Mouse (Mus musculus): ENCODE data around the gene Atg14. TPM values are rescaled to one million over a fixed set of nuclear protein-coding genes. Genes with fewer than 3 reads are reported as not detected.

The Atg14 gene
- polyA plus RNA-seq, 1 experiment from 2014 or later, result 19.1 TPM

GRCm38 (mm10) chr14:47555225-47555624 lies 15.2 kb downstream of the Atg14 start:
- no peak overlapping the region for H3K4me2 ChIP-seq (ENCODE audit: low read depth)
- no peak overlapping the region for H3K9ac ChIP-seq (ENCODE audit: low read length)
- ATAC-seq (ENCODE audit: insufficient read depth, low FRiP score, low TSS enrichment) (no peak), DNase-seq (ENCODE audit: low spot score) (no peak)
- H3K27me3 ChIP-seq (ENCODE audit: control insufficient read depth, insufficient read depth, low read length), result no peaks in the 10 kb centered on the region
- no peak overlapping the region for H3K27ac ChIP-seq (ENCODE audit: low read depth, low read length)
- H3K36me3 ChIP-seq (ENCODE audit: control insufficient read depth, insufficient read depth, low read length), result peaks cover 7% of the 10 kb centered on the region
- no peak overlapping the region for H3K4me3 ChIP-seq (ENCODE audit: low read depth, low read length)
- no peaks in the 10 kb centered on the region for H3K9me3 ChIP-seq (ENCODE audit: control insufficient read depth, low read length)
- H3K4me1 ChIP-seq (ENCODE audit: control insufficient read depth, insufficient read depth, low read length), result no peaks in the 10 kb centered on the region
- 98% methylated on average over 5 of the region's 5 CpGs for WGBS

GRCm38 (mm10) chr14:47554236-47554635 lies 16.2 kb downstream of the Atg14 start:
- Histone ChIP-seq H3K36me3 (ENCODE audit: control insufficient read depth, insufficient read depth, low read length) (peaks cover 7% of the 10 kb centered on the region), H3K4me2 (ENCODE audit: low read depth) (no peak overlapping the region), H3K9me3 (ENCODE audit: control insufficient read depth, low read length) (no peaks in the 10 kb centered on the region), H3K4me1 (ENCODE audit: control insufficient read depth, insufficient read depth, low read length) (no peaks in the 10 kb centered on the region), H3K9ac (ENCODE audit: low read length) (no peak overlapping the region), H3K27ac (ENCODE audit: low read depth, low read length) (no peak overlapping the region), H3K4me3 (ENCODE audit: low read depth, low read length) (no peak overlapping the region), H3K27me3 (ENCODE audit: control insufficient read depth, insufficient read depth, low read length) (no peaks in the 10 kb centered on the region)
- DNase-seq (ENCODE audit: low spot score), result no peak
- 87% methylated on average over 3 of the region's 4 CpGs for WGBS
- ATAC-seq (ENCODE audit: insufficient read depth, low FRiP score, low TSS enrichment), result no peak

- H3K36me3 ChIP-seq (ENCODE audit: control insufficient read depth, insufficient read depth, low read length), result peaks cover 13% of the 10 kb centered on the region
- no peaks in the 10 kb centered on the region for H3K9me3 ChIP-seq (ENCODE audit: control insufficient read depth, low read length)
- no peak for ATAC-seq (ENCODE audit: insufficient read depth, low FRiP score, low TSS enrichment)
- H3K4me1 ChIP-seq (ENCODE audit: control insufficient read depth, insufficient read depth, low read length), result no peaks in the 10 kb centered on the region
- H3K27ac ChIP-seq (ENCODE audit: low read depth, low read length), result no peak overlapping the region
- WGBS, result 92% methylated on average over 2 of the region's 2 CpGs
- no peak overlapping the region for H3K4me3 ChIP-seq (ENCODE audit: low read depth, low read length)
- no peak overlapping the region for H3K4me2 ChIP-seq (ENCODE audit: low read depth)
- no peak overlapping the region for H3K9ac ChIP-seq (ENCODE audit: low read length)
- no peaks in the 10 kb centered on the region for H3K27me3 ChIP-seq (ENCODE audit: control insufficient read depth, insufficient read depth, low read length)
- no peak for DNase-seq (ENCODE audit: low spot score)
Observed at GRCm38 (mm10) chr14:47553380-47553779, 17.1 kb downstream of the Atg14 start.

- Histone ChIP-seq H3K27ac (ENCODE audit: low read depth, low read length) (no peak overlapping the region), H3K36me3 (ENCODE audit: control insufficient read depth, insufficient read depth, low read length) (peaks cover 16% of the 10 kb centered on the region), H3K4me2 (ENCODE audit: low read depth) (no peak overlapping the region), H3K9ac (ENCODE audit: low read length) (no peak overlapping the region), H3K9me3 (ENCODE audit: control insufficient read depth, low read length) (no peaks in the 10 kb centered on the region), H3K27me3 (ENCODE audit: control insufficient read depth, insufficient read depth, low read length) (no peaks in the 10 kb centered on the region), H3K4me3 (ENCODE audit: low read depth, low read length) (no peak overlapping the region), H3K4me1 (ENCODE audit: control insufficient read depth, insufficient read depth, low read length) (no peaks in the 10 kb centered on the region)
- ATAC-seq (ENCODE audit: insufficient read depth, low FRiP score, low TSS enrichment), result no peak
- 97% methylated on average over 6 of the region's 6 CpGs for WGBS
- no peak for DNase-seq (ENCODE audit: low spot score)
Observed at GRCm38 (mm10) chr14:47551668-47552067, 18.8 kb downstream of the Atg14 start.

DNA sequence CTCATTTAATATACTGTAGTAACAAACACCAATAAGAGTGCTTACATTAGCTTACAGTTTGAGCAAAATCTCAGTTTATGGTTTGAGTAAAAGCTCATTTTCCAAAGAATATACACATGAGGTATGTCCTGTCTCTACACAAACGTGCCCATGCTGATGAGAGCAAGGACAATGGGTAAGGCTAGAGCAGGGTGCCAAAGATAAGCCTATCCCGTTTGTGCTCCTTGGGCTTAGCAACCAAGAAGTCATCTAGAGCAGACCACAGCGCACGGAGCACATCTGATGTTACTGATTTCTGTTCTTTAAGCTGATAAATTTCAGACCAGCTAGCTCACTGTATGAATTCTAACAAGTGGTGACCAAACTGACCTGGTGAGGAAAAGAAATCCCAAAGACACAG lies 25.6 kb downstream of the Atg14 start:
- Histone ChIP-seq H3K36me3 (ENCODE audit: control insufficient read depth, insufficient read depth, low read length) (peaks cover 17% of the 10 kb centered on the region), H3K4me3 (ENCODE audit: low read depth, low read length) (no peak overlapping the region), H3K4me1 (ENCODE audit: control insufficient read depth, insufficient read depth, low read length) (no peaks in the 10 kb centered on the region), H3K9me3 (ENCODE audit: control insufficient read depth, low read length) (no peaks in the 10 kb centered on the region), H3K4me2 (ENCODE audit: low read depth) (no peak overlapping the region), H3K27me3 (ENCODE audit: control insufficient read depth, insufficient read depth, low read length) (no peaks in the 10 kb centered on the region), H3K27ac (ENCODE audit: low read depth, low read length) (no peak overlapping the region), H3K9ac (ENCODE audit: low read length) (no peak overlapping the region)
- WGBS, result 91% methylated on average over 4 of the region's 4 CpGs
- no peak for ATAC-seq (ENCODE audit: insufficient read depth, low FRiP score, low TSS enrichment)
- DNase-seq (ENCODE audit: low spot score), result no peak

GRCm38 (mm10) chr14:47544286-47544685 lies 26.2 kb downstream of the Atg14 start:
- ATAC-seq (ENCODE audit: insufficient read depth, low FRiP score, low TSS enrichment), result no peak

GRCm38 (mm10) chr14:47542283-47542682 lies 28.2 kb downstream of the Atg14 start:
- Histone ChIP-seq H3K9me3 (ENCODE audit: control insufficient read depth, low read length) (no peaks in the 10 kb centered on the region), H3K36me3 (ENCODE audit: control insufficient read depth, insufficient read depth, low read length) (peaks cover 12% of the 10 kb centered on the region), H3K27ac (ENCODE audit: low read depth, low read length) (no peak overlapping the region), H3K4me2 (ENCODE audit: low read depth) (no peak overlapping the region), H3K4me1 (ENCODE audit: control insufficient read depth, insufficient read depth, low read length) (no peaks in the 10 kb centered on the region), H3K4me3 (ENCODE audit: low read depth, low read length) (no peak overlapping the region), H3K9ac (ENCODE audit: low read length) (no peak overlapping the region), H3K27me3 (ENCODE audit: control insufficient read depth, insufficient read depth, low read length) (no peaks in the 10 kb centered on the region)
- DNase-seq (ENCODE audit: low spot score), result no peak
- WGBS, result 93% methylated on average over 3 of the region's 3 CpGs
- no peak for ATAC-seq (ENCODE audit: insufficient read depth, low FRiP score, low TSS enrichment)

More at GRCm38 (mm10) chr14:47544286-47544685, 26.2 kb downstream of the Atg14 start:
- WGBS, result 92% methylated on average over 5 of the region's 5 CpGs
- H3K36me3 ChIP-seq (ENCODE audit: control insufficient read depth, insufficient read depth, low read length), result peaks cover 17% of the 10 kb centered on the region
- no peak overlapping the region for H3K4me3 ChIP-seq (ENCODE audit: low read depth, low read length)
- no peaks in the 10 kb centered on the region for H3K9me3 ChIP-seq (ENCODE audit: control insufficient read depth, low read length)
- no peak overlapping the region for H3K9ac ChIP-seq (ENCODE audit: low read length)
- H3K27ac ChIP-seq (ENCODE audit: low read depth, low read length), result no peak overlapping the region
- DNase-seq (ENCODE audit: low spot score), result no peak
- no peaks in the 10 kb centered on the region for H3K4me1 ChIP-seq (ENCODE audit: control insufficient read depth, insufficient read depth, low read length)
- H3K4me2 ChIP-seq (ENCODE audit: low read depth), result no peak overlapping the region
- no peaks in the 10 kb centered on the region for H3K27me3 ChIP-seq (ENCODE audit: control insufficient read depth, insufficient read depth, low read length)

DNA sequence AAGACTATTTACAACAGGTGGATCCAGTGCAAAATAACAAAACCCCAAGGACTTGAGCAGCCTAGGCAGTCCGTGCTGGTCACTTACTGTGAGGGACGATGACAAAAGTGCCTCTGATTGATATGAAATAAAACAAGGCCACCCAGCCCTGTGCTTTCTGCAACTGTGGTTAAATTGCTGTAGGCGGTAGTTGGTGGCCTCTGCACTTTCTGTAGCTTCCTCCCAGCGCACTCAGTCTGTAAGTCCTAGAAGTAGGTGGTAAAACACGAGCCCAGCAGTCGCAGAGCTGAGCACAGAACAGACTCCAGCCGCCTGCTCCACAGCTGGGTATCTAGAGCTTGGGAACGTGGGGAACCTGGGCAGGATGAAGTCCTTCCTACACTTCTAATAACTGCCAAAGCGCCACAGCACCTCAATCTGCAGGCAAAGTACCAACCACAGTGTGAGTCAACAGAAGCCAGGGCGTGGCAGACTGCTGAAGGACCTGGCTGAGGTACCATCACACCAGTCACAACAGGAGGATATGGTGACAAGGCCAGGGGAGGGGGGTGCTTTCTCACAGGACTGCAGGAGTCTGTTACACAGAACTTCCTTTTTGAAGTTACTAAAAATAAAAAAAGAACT lies 29.0 kb downstream of the Atg14 start:
- Histone ChIP-seq H3K27me3 (ENCODE audit: control insufficient read depth, insufficient read depth, low read length) (no peaks in the 10 kb centered on the region), H3K9me3 (ENCODE audit: control insufficient read depth, low read length) (no peaks in the 10 kb centered on the region), H3K27ac (ENCODE audit: low read depth, low read length) (no peak overlapping the region), H3K4me2 (ENCODE audit: low read depth) (no peak overlapping the region), H3K9ac (ENCODE audit: low read length) (no peak overlapping the region), H3K4me1 (ENCODE audit: control insufficient read depth, insufficient read depth, low read length) (no peaks in the 10 kb centered on the region), H3K36me3 (ENCODE audit: control insufficient read depth, insufficient read depth, low read length) (peaks cover 8% of the 10 kb centered on the region), H3K4me3 (ENCODE audit: low read depth, low read length) (no peak overlapping the region)
- DNase-seq (ENCODE audit: low spot score), result no peak
- no peak for ATAC-seq (ENCODE audit: insufficient read depth, low FRiP score, low TSS enrichment)
- WGBS, result 89% methylated on average over 10 of the region's 10 CpGs

- Histone ChIP-seq H3K4me2 (ENCODE audit: low read depth) (no peak overlapping the region), H3K27me3 (ENCODE audit: control insufficient read depth, insufficient read depth, low read length) (no peaks in the 10 kb centered on the region), H3K9me3 (ENCODE audit: control insufficient read depth, low read length) (no peaks in the 10 kb centered on the region), H3K4me1 (ENCODE audit: control insufficient read depth, insufficient read depth, low read length) (no peaks in the 10 kb centered on the region), H3K4me3 (ENCODE audit: low read depth, low read length) (no peak overlapping the region), H3K36me3 (ENCODE audit: control insufficient read depth, insufficient read depth, low read length) (no peaks in the 10 kb centered on the region), H3K27ac (ENCODE audit: low read depth, low read length) (no peak overlapping the region), H3K9ac (ENCODE audit: low read length) (no peak overlapping the region)
- DNase-seq (ENCODE audit: low spot score) (no peak), ATAC-seq (ENCODE audit: insufficient read depth, low FRiP score, low TSS enrichment) (no peak)
- WGBS, result 84% methylated on average over 1 of the region's 1 CpGs
Observed at GRCm38 (mm10) chr14:47535096-47535495, 35.4 kb downstream of the Atg14 start.
